Mouse (Mus musculus): ENCODE measurements around the gene Cenpt. TPM values are rescaled to one million over a fixed set of nuclear protein-coding genes. Genes with fewer than 3 reads are reported as not detected.

Cenpt gene
- polyA plus RNA-seq, 1 experiment: 73.2 TPM

DNA sequence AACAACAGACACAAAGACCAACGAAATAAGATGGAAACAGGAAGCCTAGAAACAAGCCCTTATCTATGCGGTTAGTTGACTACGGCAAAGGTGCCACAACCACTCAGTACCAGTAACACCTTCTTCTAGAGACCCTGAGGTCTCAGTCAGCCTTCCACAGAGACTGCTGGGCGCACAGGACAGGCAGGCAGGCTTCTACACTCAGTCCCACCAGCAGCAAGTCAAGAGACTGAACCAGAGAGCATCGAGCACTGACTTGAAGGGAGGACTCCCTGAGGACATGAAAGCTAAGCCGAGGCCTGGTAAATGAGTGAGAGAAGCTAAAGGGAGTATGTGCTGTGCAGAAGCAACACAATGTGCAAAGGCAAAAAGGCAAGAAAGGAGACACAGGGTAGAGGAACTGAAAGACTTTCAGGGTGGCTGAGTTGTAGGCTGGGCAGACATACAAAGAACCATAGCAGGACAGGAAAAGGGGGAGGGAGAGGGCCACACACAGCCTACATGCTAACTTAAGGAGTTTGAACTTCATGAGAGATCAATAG, 42.8 kb downstream of the Cenpt start:
- Histone ChIP-seq H3K4me3 (replicated peaks; ENCODE audit: control insufficient read depth, low read depth, low read length) (no peak overlapping the region), H3K4me1 (ENCODE audit: control insufficient read depth, insufficient read depth, low read length) (peaks cover 10% of the 10 kb centered on the region), H3K27ac (ENCODE audit: control insufficient read depth, insufficient read depth, low read depth, low read length, poor library complexity) (peak overlapping the region; percentile 82)
- 52% methylated on average over 6 of the region's 6 CpGs for WGBS
- no peak for TF ChIP-seq CTCF (IDR thresholded peaks at IDR 0.05; ENCODE audit: control insufficient read depth, insufficient read depth, low read length)
- TF ChIP-seq POLR2A (IDR thresholded peaks at IDR 0.05; ENCODE audit: borderline replicate concordance, control insufficient read depth, low read depth, low read length): no peak

DNA sequence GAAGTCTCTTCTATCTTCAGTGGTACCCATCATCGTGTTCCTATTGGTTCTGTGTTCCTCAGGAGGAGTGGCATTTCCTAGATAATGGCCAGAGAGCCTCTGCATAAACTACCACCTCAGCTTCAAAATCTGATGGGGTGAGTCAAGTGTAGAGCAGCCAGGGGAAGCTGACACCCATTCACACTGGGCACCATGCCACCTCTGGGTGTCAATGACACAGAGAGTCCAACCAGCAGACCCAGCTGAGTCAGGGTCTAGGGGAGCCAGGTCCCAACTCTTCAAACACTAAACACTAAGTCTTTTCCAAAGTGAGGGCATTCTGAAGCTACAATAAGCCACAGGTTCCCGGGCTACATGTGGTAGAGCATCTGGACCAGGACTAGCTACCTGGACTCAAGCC, 44.6 kb downstream of the Cenpt start:
- 77% methylated on average over 2 of the region's 2 CpGs for WGBS
- TF ChIP-seq CTCF (IDR thresholded peaks at IDR 0.05; ENCODE audit: control insufficient read depth, insufficient read depth, low read length) (no peak), POLR2A (IDR thresholded peaks at IDR 0.05; ENCODE audit: borderline replicate concordance, control insufficient read depth, low read depth, low read length) (no peak)
- Histone ChIP-seq H3K4me3 (replicated peaks; ENCODE audit: control insufficient read depth, low read depth, low read length) (no peak overlapping the region), H3K4me1 (ENCODE audit: control insufficient read depth, insufficient read depth, low read length) (peaks cover 10% of the 10 kb centered on the region), H3K27ac (ENCODE audit: control insufficient read depth, insufficient read depth, low read depth, low read length, poor library complexity) (no peak overlapping the region)

DNA sequence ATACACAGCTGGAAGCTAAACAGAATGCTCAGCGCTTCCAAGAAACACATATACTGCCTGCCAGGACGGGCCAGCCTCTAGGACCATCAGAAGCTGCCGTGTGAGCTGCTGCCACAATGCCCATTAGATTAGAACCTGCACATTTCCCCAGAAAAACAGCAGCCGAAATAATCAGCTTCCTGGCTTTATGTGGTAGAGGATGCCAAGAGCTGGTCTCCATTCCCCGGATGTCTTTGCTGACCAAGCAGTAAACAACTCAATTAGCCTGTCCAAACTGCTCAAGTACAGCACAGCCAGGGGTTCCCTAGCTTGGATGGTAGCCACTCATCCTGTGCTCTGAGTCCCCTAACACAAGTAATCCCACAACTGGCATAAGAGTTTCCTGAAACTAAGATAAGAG, 45.3 kb downstream of the Cenpt start:
- TF ChIP-seq POLR2A (IDR thresholded peaks at IDR 0.05; ENCODE audit: borderline replicate concordance, control insufficient read depth, low read depth, low read length): no peak
- TF ChIP-seq CTCF (IDR thresholded peaks at IDR 0.05; ENCODE audit: control insufficient read depth, insufficient read depth, low read length): no peak
- Histone ChIP-seq H3K4me3 (replicated peaks; ENCODE audit: control insufficient read depth, low read depth, low read length) (no peak overlapping the region), H3K27ac (ENCODE audit: control insufficient read depth, insufficient read depth, low read depth, low read length, poor library complexity) (no peak overlapping the region), H3K4me1 (ENCODE audit: control insufficient read depth, insufficient read depth, low read length) (peaks cover 10% of the 10 kb centered on the region)
- WGBS: 91% methylated on average over 5 of the region's 5 CpGs

GRCm38 (mm10) chr8:105805964-105806363, 47.1 kb downstream of the Cenpt start:
- Histone ChIP-seq H3K4me3 (replicated peaks; ENCODE audit: control insufficient read depth, low read depth, low read length) (no peak overlapping the region), H3K27ac (ENCODE audit: control insufficient read depth, insufficient read depth, low read depth, low read length, poor library complexity) (no peak overlapping the region), H3K4me1 (ENCODE audit: control insufficient read depth, insufficient read depth, low read length) (peaks cover 7% of the 10 kb centered on the region)
- WGBS: 14% methylated on average over 1 of the region's 1 CpGs
- no peak for TF ChIP-seq CTCF (IDR thresholded peaks at IDR 0.05; ENCODE audit: control insufficient read depth, insufficient read depth, low read length)

GRCm38 (mm10) chr8:105805346-105805745, 47.7 kb downstream of the Cenpt start:
- H3K27ac ChIP-seq (ENCODE audit: control insufficient read depth, insufficient read depth, low read depth, low read length, poor library complexity): no peak overlapping the region
- WGBS: 91% methylated on average over 3 of the region's 3 CpGs
- peaks cover 7% of the 10 kb centered on the region for H3K4me1 ChIP-seq (ENCODE audit: control insufficient read depth, insufficient read depth, low read length)
- no peak overlapping the region for H3K4me3 ChIP-seq (replicated peaks; ENCODE audit: control insufficient read depth, low read depth, low read length)
- TF ChIP-seq POLR2A (IDR thresholded peaks at IDR 0.05; ENCODE audit: borderline replicate concordance, control insufficient read depth, low read depth, low read length): no peak
- TF ChIP-seq CTCF (IDR thresholded peaks at IDR 0.05; ENCODE audit: control insufficient read depth, insufficient read depth, low read length): no peak

GRCm38 (mm10) chr8:105804797-105805196, 48.3 kb downstream of the Cenpt start:
- WGBS: 80% methylated on average over 7 of the region's 7 CpGs
- H3K27ac ChIP-seq (ENCODE audit: control insufficient read depth, insufficient read depth, low read depth, low read length, poor library complexity): no peak overlapping the region

DNA sequence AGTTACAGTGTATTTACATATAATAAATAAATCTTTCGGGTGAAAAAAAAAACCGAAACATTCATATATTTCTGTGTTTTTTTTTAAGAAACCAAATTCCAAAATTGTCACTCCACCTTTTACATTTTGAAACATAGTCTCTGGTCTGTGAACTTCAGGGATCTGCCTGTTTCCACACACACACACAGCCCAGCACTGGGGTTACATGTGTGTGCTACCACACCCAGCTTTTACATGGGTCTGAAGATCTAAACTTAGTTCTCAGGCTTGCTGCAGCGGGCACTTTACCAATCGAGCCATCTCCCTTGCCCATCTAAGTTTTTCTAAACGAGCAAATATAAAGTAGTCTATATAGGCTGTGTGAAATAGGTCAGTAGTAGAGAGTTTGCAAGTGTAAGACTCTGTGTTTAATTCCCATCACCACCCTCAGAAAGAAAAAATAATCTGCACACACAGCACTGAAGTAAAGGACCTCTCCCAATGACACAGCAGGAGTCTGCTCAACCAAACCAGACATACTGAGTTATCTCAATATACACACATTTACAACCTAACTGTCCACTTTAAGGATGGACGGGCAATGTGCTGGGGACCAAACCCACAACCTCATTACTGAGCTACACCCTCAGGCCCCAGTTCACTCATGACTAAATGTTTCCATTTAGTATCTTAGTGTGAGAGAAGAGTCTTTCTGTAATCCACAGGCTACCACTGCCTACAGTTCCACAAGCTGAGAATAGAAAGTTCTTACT, 51.7 kb downstream of the Cenpt start:
- TF ChIP-seq CTCF (IDR thresholded peaks at IDR 0.05; ENCODE audit: control insufficient read depth, insufficient read depth, low read length) (no peak), POLR2A (IDR thresholded peaks at IDR 0.05; ENCODE audit: borderline replicate concordance, control insufficient read depth, low read depth, low read length) (no peak)
- WGBS: 60% methylated on average over 6 of the region's 6 CpGs
- H3K4me3 ChIP-seq (replicated peaks; ENCODE audit: control insufficient read depth, low read depth, low read length): no peak overlapping the region
- peak overlapping the region; percentile 88; the same call in 1 of the 2 replicates for H3K27ac ChIP-seq (ENCODE audit: control insufficient read depth, insufficient read depth, low read depth, low read length, poor library complexity)
- H3K4me1 ChIP-seq (ENCODE audit: control insufficient read depth, insufficient read depth, low read length): 0 out of 2 replicates have a peak, but pooled peaks cover 2% of the 10 kb centered on the region

More at GRCm38 (mm10) chr8:105804797-105805196, 48.3 kb downstream of the Cenpt start:
- no peak overlapping the region for H3K4me3 ChIP-seq (replicated peaks; ENCODE audit: control insufficient read depth, low read depth, low read length)
- TF ChIP-seq POLR2A (IDR thresholded peaks at IDR 0.05; ENCODE audit: borderline replicate concordance, control insufficient read depth, low read depth, low read length) (no peak), CTCF (IDR thresholded peaks at IDR 0.05; ENCODE audit: control insufficient read depth, insufficient read depth, low read length) (no peak)
- peaks cover 5% of the 10 kb centered on the region for H3K4me1 ChIP-seq (ENCODE audit: control insufficient read depth, insufficient read depth, low read length)

GRCm38 (mm10) chr8:105799091-105799812, 53.8 kb downstream of the Cenpt start:
- Histone ChIP-seq H3K4me1 (ENCODE audit: control insufficient read depth, insufficient read depth, low read length) (0 out of 2 replicates have a peak, but pooled peaks cover 2% of the 10 kb centered on the region), H3K4me3 (replicated peaks; ENCODE audit: control insufficient read depth, low read depth, low read length) (peak overlapping the region; percentile 11), H3K27ac (ENCODE audit: control insufficient read depth, insufficient read depth, low read depth, low read length, poor library complexity) (peak overlapping the region; percentile 90)
- TF ChIP-seq CTCF (IDR thresholded peaks at IDR 0.05; ENCODE audit: control insufficient read depth, insufficient read depth, low read length) (no peak), POLR2A (IDR thresholded peaks at IDR 0.05; ENCODE audit: borderline replicate concordance, control insufficient read depth, low read depth, low read length) (no peak)
- 69% methylated on average over 8 of the region's 8 CpGs for WGBS
